Mouse (Mus musculus): ENCODE results near the gene Hspa1a.

GRCm38 (mm10) chr17:35015296-35015695, 43.3 kb upstream of the Hspa1a start:
- TF ChIP-seq CTCF (IDR thresholded peaks at IDR 0.05; ENCODE audit: low read depth, low read length) (no peak), GATA1 (IDR thresholded peaks at IDR 0.05; ENCODE audit: borderline replicate concordance, low read length) (no peak), TAL1 (conservative IDR thresholded peaks at IDR 0.05; ENCODE audit: low read depth, low read length) (no peak), GATA2 (IDR thresholded peaks at IDR 0.05; ENCODE audit: borderline replicate concordance, low read depth, low read length) (no peak)
